Mouse (Mus musculus) lung, embryonic 16.5 days (tissue): Measurements from ENCODE around the gene Myo19. TPM values are rescaled to one million over a fixed set of nuclear protein-coding genes. Genes with fewer than 3 reads are reported as not detected.

Source experiments
- ATAC-seq: fragments of 200-750 bp; cut with Nextera tagmentation; 2 replicates; pipeline ENCODE4 v1.8.0; 2017; ENCODE audit warnings: low read depth, mild to moderate bottlenecking, moderate library complexity
- H3K27ac ChIP-seq: fragments of 300-500 bp; sonication (generic); 2 replicates; pipeline ENCODE4 v1.5.1; 2014; ENCODE audit warnings: mild to moderate bottlenecking, control low read depth, low read length
- H3K27me3 ChIP-seq: fragments of 300-500 bp; sonication (generic); 2 replicates; pipeline ENCODE4 v1.6.1; 2014; ENCODE audit warnings: low read depth, low read length, mixed read lengths; ENCODE audit not compliant: control insufficient read depth, insufficient read depth
- H3K36me3 ChIP-seq: fragments of 300-500 bp; sonication (generic); 2 replicates; pipeline ENCODE4 v1.6.1; 2014; ENCODE audit warnings: low read length; ENCODE audit not compliant: control insufficient read depth, insufficient read depth
- H3K4me1 ChIP-seq: fragments of 300-500 bp; sonication (generic); replicated peaks from 2 replicates; pipeline ENCODE4 v1.6.1; 2014; ENCODE audit warnings: low read length, mixed read lengths; ENCODE audit not compliant: control insufficient read depth, insufficient read depth
- H3K4me2 ChIP-seq: fragments of 300-500 bp; sonication (generic); 2 replicates; pipeline ENCODE4 v1.6.1; 2014; ENCODE audit warnings: low read depth, low read length, control low read depth
- H3K4me3 ChIP-seq: fragments of 300-500 bp; sonication (generic); 2 replicates; pipeline ENCODE4 v1.5.1; 2014; ENCODE audit warnings: mild to moderate bottlenecking, low read length, control low read depth
- H3K9ac ChIP-seq: fragments of 300-500 bp; sonication (generic); 2 replicates; pipeline ENCODE4 v1.6.1; 2014; ENCODE audit warnings: low read length, control low read depth
- H3K9me3 ChIP-seq: fragments of 300-500 bp; sonication (generic); 2 replicates; pipeline ENCODE4 v1.6.1; 2016; ENCODE audit warnings: low read length; ENCODE audit not compliant: control insufficient read depth
- WGBS: fragments of 180-500 bp; shearing (Covaris S2); extraction: QIAGEN DNeasy Blood & Tissue Kit; methylation state at CpG from one replicate; pipeline ENCODE4 v1.1.7; 2014; 5-methylcytosine and 5-hydroxymethylcytosine counted together
- polyA plus RNA-seq: library from polyadenylated mRNA; unstranded; fragments of >200 nt; fragmentation: Nextera tagmentation; extraction: Ambion mirVana; gene quantifications from 2 replicates; pipeline ENCODE4 v1.2.1, GENCODE M21; 2015

Gene Myo19
- 7.4 and 8.4 TPM in 2 replicates for polyA plus RNA-seq

DNA sequence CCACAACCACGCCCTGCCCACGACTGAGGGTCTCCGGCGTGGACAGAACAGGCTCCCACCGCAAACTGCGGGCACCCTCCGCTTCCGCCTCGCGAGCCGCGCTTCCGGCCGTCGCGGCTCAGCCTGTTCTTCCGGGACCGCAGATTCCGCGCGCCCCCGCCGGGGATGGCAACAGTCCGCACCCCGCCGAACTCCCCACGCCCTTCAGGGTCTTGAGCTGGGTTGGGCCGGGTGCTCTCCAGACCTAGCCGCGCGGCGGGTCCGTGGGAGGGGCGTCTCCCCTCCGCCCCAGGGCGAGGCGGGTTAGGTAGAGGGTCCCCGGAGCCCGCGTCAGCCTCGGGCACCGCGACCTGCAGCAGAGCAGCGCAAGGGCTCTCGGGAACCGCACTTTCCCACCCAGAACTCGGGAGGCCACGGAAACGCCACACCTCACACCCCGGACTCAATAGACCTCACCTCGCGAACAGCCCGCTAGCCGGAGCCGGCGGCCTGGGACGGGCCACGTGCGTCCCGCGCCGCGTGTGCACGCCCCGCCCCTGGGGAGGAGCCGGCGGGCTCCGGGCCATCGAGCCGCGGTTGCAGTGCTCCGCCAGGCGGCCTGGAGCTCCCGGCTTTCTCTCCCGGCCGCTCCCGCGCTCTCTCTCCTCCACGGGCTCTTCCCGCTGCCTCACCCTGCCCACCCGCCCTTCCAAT, at the start of gene Myo19, which contains the start of gene Pigw:
Gene Myo19, plus strand, starts transcription at position 377 of the 693 bp plus-strand sequence.
Gene Pigw, minus strand, starts transcription at position 514 of the 693 bp plus-strand sequence.
- peak; percentile 98 for ATAC-seq
- peak within 1 kb of the TSS; percentile 95 for H3K4me3 ChIP-seq
- under 1% methylated on average over 67 of the region's 81 CpGs for WGBS
- H3K4me1 ChIP-seq: peaks cover 13% of the 10 kb centered on the region
- H3K36me3 ChIP-seq: peaks cover 11% of the 10 kb centered on the region
- no peaks in the 10 kb centered on the region for H3K9me3 ChIP-seq
- peak within 1 kb of the TSS; percentile 89 for H3K9ac ChIP-seq
- H3K4me2 ChIP-seq: peak within 1 kb of the TSS; percentile 96
- peak within 1 kb of the TSS; percentile 97 for H3K27ac ChIP-seq
- H3K27me3 ChIP-seq: no peaks in the 10 kb centered on the region

DNA sequence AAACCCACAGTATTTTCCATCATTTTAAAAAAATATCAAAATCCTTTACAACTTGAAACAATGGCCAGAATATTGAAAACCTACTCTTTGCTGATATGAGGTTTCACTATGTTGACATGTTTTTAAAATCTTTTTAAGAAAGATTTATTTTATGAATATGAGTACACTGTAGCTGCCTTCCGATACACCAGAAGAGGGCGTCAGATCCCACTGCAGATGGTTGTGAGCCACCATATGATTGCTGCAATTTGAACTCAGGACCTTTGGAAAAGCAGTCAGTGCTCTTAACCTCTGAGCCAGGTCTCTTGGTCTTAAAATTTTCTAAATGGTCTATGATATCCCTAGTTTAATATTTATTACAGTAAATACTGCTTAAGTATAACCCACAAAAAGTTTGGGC, 40.6 kb upstream of the Myo19 start:
- Histone ChIP-seq H3K9ac (no peak overlapping the region), H3K4me3 (no peak overlapping the region), H3K4me1 (no peaks in the 10 kb centered on the region), H3K27ac (no peak overlapping the region), H3K36me3 (peaks cover 35% of the 10 kb centered on the region), H3K4me2 (no peak overlapping the region), H3K27me3 (no peaks in the 10 kb centered on the region), H3K9me3 (no peaks in the 10 kb centered on the region)
- WGBS: 85% methylated on average over 2 of the region's 2 CpGs
- no peak for ATAC-seq

DNA sequence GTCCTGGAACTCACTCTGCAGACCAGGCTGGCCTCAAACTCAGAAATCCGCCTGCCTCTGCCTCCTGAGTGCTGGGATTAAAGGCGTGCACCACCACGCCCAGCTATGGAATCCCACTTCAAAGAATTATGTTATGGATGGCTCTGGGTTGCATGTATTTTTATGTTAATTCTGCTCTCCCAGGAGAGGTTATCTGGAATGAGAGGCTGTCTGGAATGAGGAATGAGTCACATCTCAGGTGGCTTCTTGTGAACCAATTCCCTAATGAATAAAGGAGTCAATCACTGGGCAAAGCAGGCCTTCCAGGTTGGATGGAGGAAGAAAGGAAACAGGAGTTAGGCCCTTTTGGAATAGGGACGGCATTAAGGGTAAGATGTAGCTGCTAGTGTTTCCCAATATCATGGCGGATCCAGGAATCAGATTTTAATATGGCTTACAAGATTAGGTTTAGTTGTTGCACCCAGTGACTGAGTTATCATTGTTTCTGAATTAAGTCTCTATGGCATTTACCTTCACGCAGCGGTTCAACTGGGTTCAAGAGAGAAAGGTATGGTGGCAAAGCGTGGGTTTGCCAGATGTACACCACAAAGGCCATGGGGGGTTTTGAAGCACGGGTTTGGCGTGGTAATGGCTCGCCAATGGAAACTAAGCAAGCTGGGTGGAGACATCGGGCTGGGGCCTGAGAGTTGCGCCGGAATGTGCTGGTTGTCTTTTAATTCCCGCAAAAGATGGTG, 33.0 kb upstream of the Myo19 start:
- no peak overlapping the region for H3K9ac ChIP-seq
- no peak overlapping the region for H3K27ac ChIP-seq
- no peak overlapping the region for H3K4me2 ChIP-seq
- H3K4me1 ChIP-seq: no peaks in the 10 kb centered on the region
- no peak overlapping the region for H3K4me3 ChIP-seq
- peaks cover 28% of the 10 kb centered on the region for H3K36me3 ChIP-seq
- H3K27me3 ChIP-seq: no peaks in the 10 kb centered on the region
- ATAC-seq: no peak
- no peaks in the 10 kb centered on the region for H3K9me3 ChIP-seq
- 96% methylated on average over 15 of the region's 15 CpGs for whole genome bisulfite sequencing

DNA sequence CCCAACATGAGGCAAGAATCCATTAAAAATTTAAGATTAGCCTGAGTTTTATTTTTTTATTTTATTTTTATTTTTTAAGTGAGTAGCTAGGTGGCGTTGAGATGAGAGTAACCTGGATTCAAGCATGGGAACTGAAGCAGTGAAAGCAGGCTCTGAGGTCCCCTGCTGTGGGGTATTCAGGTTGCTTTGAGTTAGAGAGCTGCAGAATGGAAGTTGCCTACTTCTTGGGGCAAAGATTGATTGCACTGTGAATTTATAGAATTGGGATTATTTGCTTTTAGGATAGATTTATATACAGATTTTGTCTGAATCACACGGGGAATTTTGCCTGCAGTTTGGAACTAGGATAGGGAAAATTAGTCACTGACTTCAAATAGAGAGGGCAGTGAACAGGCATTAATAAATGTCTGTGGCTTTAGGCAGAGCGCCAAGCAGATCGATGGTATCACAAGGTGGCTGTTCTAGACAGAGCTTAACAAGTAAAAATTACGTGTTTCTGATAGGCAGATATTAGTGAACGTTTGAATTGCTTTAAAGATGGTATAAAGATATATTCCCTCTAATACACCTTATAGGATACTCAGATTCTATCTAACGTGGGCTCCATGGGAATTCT, 32.4 kb upstream of the Myo19 start:
- 83% methylated on average over 7 of the region's 7 CpGs for WGBS
- Histone ChIP-seq H3K4me3 (no peak overlapping the region), H3K4me2 (no peak overlapping the region), H3K9me3 (no peaks in the 10 kb centered on the region), H3K36me3 (peaks cover 30% of the 10 kb centered on the region), H3K27ac (no peak overlapping the region), H3K9ac (no peak overlapping the region), H3K4me1 (no peaks in the 10 kb centered on the region), H3K27me3 (no peaks in the 10 kb centered on the region)
- no peak for ATAC-seq

DNA sequence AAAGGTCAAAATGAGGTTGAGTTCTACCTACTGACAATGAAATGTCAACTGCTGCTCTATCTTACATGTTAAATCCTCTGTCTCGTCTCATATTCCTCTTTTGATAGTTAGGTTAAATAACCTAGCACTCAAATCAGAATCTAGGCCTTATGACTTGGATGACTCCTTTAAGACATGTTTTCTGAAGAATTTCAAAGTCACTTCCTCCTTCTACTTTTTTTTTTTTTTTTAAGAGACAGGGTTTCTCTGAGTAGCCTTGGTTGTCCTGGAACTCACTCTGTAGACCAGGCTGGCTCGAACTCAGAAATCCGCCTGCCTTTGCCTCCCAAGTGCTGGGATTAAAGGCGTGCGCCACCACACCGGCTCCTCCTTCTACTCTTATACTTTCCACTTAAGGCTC, 24.7 kb upstream of the Myo19 start:
- Histone ChIP-seq H3K36me3 (peaks cover 33% of the 10 kb centered on the region), H3K4me1 (no peaks in the 10 kb centered on the region), H3K9ac (no peak overlapping the region), H3K4me3 (no peak overlapping the region), H3K4me2 (no peak overlapping the region), H3K27me3 (no peaks in the 10 kb centered on the region), H3K27ac (no peak overlapping the region), H3K9me3 (no peaks in the 10 kb centered on the region)
- 90% methylated on average over 6 of the region's 6 CpGs for WGBS
- no peak for ATAC-seq

DNA sequence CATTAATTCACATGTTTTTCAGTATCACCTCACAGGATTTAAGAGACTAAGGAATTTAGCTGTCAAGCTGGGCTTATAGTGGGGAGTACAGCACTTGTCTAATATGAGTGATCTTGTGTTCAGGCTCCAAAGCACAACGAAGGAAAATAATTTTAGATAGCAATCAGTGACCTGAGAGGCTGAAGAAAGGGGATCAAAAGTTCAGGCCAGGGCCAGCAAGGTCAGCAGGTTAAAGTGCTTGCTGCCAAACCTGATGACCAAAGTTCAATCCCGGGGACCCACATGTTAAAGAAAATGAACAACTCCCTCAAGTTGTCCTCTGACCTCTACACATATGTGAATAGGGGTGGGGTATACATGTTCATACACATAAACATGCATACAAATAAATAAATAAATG, 14.7 kb upstream of the Myo19 start:
- H3K4me3 ChIP-seq: no peak overlapping the region
- H3K9ac ChIP-seq: no peak overlapping the region
- no peak overlapping the region for H3K27ac ChIP-seq
- ATAC-seq: no peak
- 37% methylated on average over 2 of the region's 2 CpGs for WGBS
- no peaks in the 10 kb centered on the region for H3K27me3 ChIP-seq
- no peak overlapping the region for H3K4me2 ChIP-seq
- peaks cover 3% of the 10 kb centered on the region; the same call in 1 of the 2 replicates for H3K36me3 ChIP-seq
- H3K4me1 ChIP-seq: peaks cover 6% of the 10 kb centered on the region
- no peaks in the 10 kb centered on the region for H3K9me3 ChIP-seq

DNA sequence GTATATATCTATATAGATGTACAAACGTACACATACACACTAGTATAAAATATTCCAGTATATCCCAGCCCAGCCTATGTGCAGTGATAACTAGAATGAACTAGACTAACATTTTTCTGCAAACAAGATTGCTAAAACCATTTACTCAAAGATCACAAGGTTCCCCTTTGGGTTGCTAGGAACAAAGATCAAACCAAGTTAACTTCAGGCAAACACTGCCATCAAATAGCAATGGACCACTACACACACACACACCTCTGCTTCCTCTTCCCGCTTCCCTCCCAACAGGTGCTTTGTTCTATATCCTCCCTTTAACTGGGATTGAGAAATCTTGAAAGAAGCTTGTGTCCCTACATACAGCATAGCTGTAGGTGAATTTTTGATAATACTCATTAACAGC, 12.4 kb upstream of the Myo19 start:
- H3K27me3 ChIP-seq: no peaks in the 10 kb centered on the region
- no peaks in the 10 kb centered on the region for H3K9me3 ChIP-seq
- H3K27ac ChIP-seq: no peak overlapping the region
- no peak for ATAC-seq
- H3K4me1 ChIP-seq: peaks cover 6% of the 10 kb centered on the region
- no peak overlapping the region for H3K4me3 ChIP-seq
- no peaks in the 10 kb centered on the region; the same call in 1 of the 2 replicates for H3K36me3 ChIP-seq
- no peak overlapping the region for H3K9ac ChIP-seq
- 84% methylated on average over 2 of the region's 2 CpGs for WGBS
- no peak overlapping the region for H3K4me2 ChIP-seq

DNA sequence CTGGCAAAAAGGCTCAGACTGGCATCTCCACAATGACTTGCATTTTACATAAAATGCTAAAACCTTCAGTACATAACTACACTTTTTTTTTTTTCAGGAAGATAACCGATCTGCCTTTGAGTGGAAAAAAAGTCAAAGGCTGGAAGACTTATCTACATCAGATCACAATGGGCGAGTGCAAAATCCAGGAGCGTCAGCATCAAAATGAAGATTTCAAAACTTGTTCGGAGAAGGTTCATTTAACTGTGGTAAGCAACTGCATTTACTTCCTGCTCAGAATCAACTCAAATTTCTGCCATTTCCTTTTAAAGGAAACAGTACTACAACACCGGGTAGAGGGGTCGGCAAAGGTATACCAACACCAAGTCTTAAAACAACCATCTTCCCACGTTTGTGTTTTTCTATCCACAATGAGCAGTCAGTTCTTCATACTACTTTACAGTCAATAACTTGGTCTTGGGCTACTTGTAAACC, 11.1 kb upstream of the Myo19 start:
- Histone ChIP-seq H3K9me3 (no peaks in the 10 kb centered on the region), H3K4me1 (peaks cover 6% of the 10 kb centered on the region), H3K36me3 (no peaks in the 10 kb centered on the region; the same call in 1 of the 2 replicates), H3K9ac (peak overlapping the region; percentile 97), H3K27ac (peak overlapping the region; percentile 92), H3K4me3 (peak overlapping the region; percentile 96), H3K27me3 (no peaks in the 10 kb centered on the region), H3K4me2 (peak overlapping the region; percentile 76)
- ATAC-seq: no peak
- 3% methylated on average over 7 of the region's 7 CpGs for WGBS
